Mouse (Mus musculus): ENCODE results near the gene Slamf8. TPM values are rescaled to one million over a fixed set of nuclear protein-coding genes. Genes with fewer than 3 reads are reported as not detected.
A peak's percentile ranks its signal among the peaks of the same experiment; 100 is the strongest.

The Slamf8 gene
- polyA plus RNA-seq, 1 experiment from 2014 or later = not detected

- Histone ChIP-seq H3K4me1 (ENCODE audit: insufficient read depth) (peaks cover 7% of the 10 kb centered on the region; the same call in 1 of the 2 replicates), H3K9ac (no peak overlapping the region; the same call in 1 of the 2 replicates), H3K36me3 (ENCODE audit: insufficient read depth) (no peaks in the 10 kb centered on the region), H3K27ac (ENCODE audit: low read depth) (no peak overlapping the region), H3K9me3 (ENCODE audit: low read depth, low read length) (no peaks in the 10 kb centered on the region), H3K4me3 (ENCODE audit: low read depth, low read length) (peak overlapping the region; percentile 34; the same call in 1 of the 2 replicates), H3K27me3 (ENCODE audit: insufficient read depth, low read length) (0 out of 2 replicates have a peak, but pooled peaks cover 3% of the 10 kb centered on the region), H3K4me2 (peak overlapping the region; percentile 65)
- no peak for TF ChIP-seq CTCF (IDR thresholded peaks at IDR 0.05; ENCODE audit: low read depth)
- WGBS = 25% methylated on average over 7 of the region's 7 CpGs
- DNase-seq (peak; percentile 25), ATAC-seq (ENCODE audit: insufficient read depth) (no peak)
These were observed 39.4 kb downstream of the Slamf8 start for GRCm38 (mm10) chr1:172551009-172551408.

- DNase-seq = peak; percentile 73
- H3K27ac ChIP-seq (ENCODE audit: low read depth) = no peak overlapping the region; the same call in 1 of the 2 replicates
- H3K9me3 ChIP-seq (ENCODE audit: low read depth, low read length) = no peaks in the 10 kb centered on the region
- 0 out of 2 replicates have a peak, but pooled peaks cover 3% of the 10 kb centered on the region for H3K27me3 ChIP-seq (ENCODE audit: insufficient read depth, low read length)
- 2% methylated on average over 8 of the region's 8 CpGs for WGBS
- H3K4me2 ChIP-seq = peak overlapping the region; percentile 65
- peak; percentile 87 for ATAC-seq (ENCODE audit: insufficient read depth)
- no peak for TF ChIP-seq CTCF (IDR thresholded peaks at IDR 0.05; ENCODE audit: low read depth)
- H3K4me3 ChIP-seq (ENCODE audit: low read depth, low read length) = peak overlapping the region; percentile 34
- peak overlapping the region; percentile 38 for H3K9ac ChIP-seq
- peaks cover 7% of the 10 kb centered on the region; the same call in 1 of the 2 replicates for H3K4me1 ChIP-seq (ENCODE audit: insufficient read depth)
- no peaks in the 10 kb centered on the region for H3K36me3 ChIP-seq (ENCODE audit: insufficient read depth)
These were observed 39.8 kb downstream of the Slamf8 start for GRCm38 (mm10) chr1:172550551-172550951.

- peak overlapping the region; percentile 65 for H3K4me2 ChIP-seq
- H3K4me1 ChIP-seq (ENCODE audit: insufficient read depth) = peaks cover 7% of the 10 kb centered on the region; the same call in 1 of the 2 replicates
- DNase-seq (no peak), ATAC-seq (ENCODE audit: insufficient read depth) (no peak)
- H3K36me3 ChIP-seq (ENCODE audit: insufficient read depth) = no peaks in the 10 kb centered on the region
- H3K9me3 ChIP-seq (ENCODE audit: low read depth, low read length) = no peaks in the 10 kb centered on the region
- WGBS = 6% methylated on average over 8 of the region's 8 CpGs
- H3K27me3 ChIP-seq (ENCODE audit: insufficient read depth, low read length) = 0 out of 2 replicates have a peak, but pooled peaks cover 3% of the 10 kb centered on the region
- peak overlapping the region; percentile 34 for H3K4me3 ChIP-seq (ENCODE audit: low read depth, low read length)
- TF ChIP-seq CTCF (IDR thresholded peaks at IDR 0.05; ENCODE audit: low read depth) = no peak
- H3K27ac ChIP-seq (ENCODE audit: low read depth) = no peak overlapping the region
- H3K9ac ChIP-seq = peak overlapping the region; percentile 38
These were observed 40.7 kb downstream of the Slamf8 start for GRCm38 (mm10) chr1:172549717-172550116.

GRCm38 (mm10) chr1:172549314-172549713 is 41.1 kb downstream of the Slamf8 start:
- Histone ChIP-seq H3K27ac (ENCODE audit: low read depth) (no peak overlapping the region), H3K27me3 (ENCODE audit: insufficient read depth, low read length) (0 out of 2 replicates have a peak, but pooled peaks cover 3% of the 10 kb centered on the region), H3K4me3 (ENCODE audit: low read depth, low read length) (0 out of 2 replicates have a peak overlapping the region, but pooled peaks have one; percentile 34), H3K9ac (no peak overlapping the region), H3K4me1 (ENCODE audit: insufficient read depth) (peaks cover 7% of the 10 kb centered on the region; the same call in 1 of the 2 replicates), H3K4me2 (peak overlapping the region; percentile 65), H3K36me3 (ENCODE audit: insufficient read depth) (no peaks in the 10 kb centered on the region), H3K9me3 (ENCODE audit: low read depth, low read length) (no peaks in the 10 kb centered on the region)
- no peak for TF ChIP-seq CTCF (IDR thresholded peaks at IDR 0.05; ENCODE audit: low read depth)
- WGBS = 15% methylated on average over 2 of the region's 2 CpGs
- no peak for ATAC-seq (ENCODE audit: insufficient read depth)
- no peak for DNase-seq

GRCm38 (mm10) chr1:172548501-172548900 is 41.9 kb downstream of the Slamf8 start:
- ATAC-seq (ENCODE audit: insufficient read depth) = no peak

GRCm38 (mm10) chr1:172546062-172546461 is 44.3 kb downstream of the Slamf8 start:
- DNase-seq = no peak
- Histone ChIP-seq H3K4me1 (ENCODE audit: insufficient read depth) (peaks cover 5% of the 10 kb centered on the region; the same call in 1 of the 2 replicates), H3K4me3 (ENCODE audit: low read depth, low read length) (no peak overlapping the region), H3K27ac (ENCODE audit: low read depth) (no peak overlapping the region), H3K9ac (no peak overlapping the region), H3K36me3 (ENCODE audit: insufficient read depth) (no peaks in the 10 kb centered on the region), H3K4me2 (no peak overlapping the region), H3K27me3 (ENCODE audit: insufficient read depth, low read length) (0 out of 2 replicates have a peak, but pooled peaks cover 3% of the 10 kb centered on the region), H3K9me3 (ENCODE audit: low read depth, low read length) (no peaks in the 10 kb centered on the region)
- ATAC-seq (ENCODE audit: insufficient read depth) = no peak
- TF ChIP-seq CTCF (IDR thresholded peaks at IDR 0.05; ENCODE audit: low read depth) = no peak
- WGBS = 73% methylated on average over 4 of the region's 4 CpGs

More at GRCm38 (mm10) chr1:172548501-172548900, 41.9 kb downstream of the Slamf8 start:
- H3K4me1 ChIP-seq (ENCODE audit: insufficient read depth) = peaks cover 7% of the 10 kb centered on the region; the same call in 1 of the 2 replicates
- H3K4me2 ChIP-seq = no peak overlapping the region
- H3K9me3 ChIP-seq (ENCODE audit: low read depth, low read length) = no peaks in the 10 kb centered on the region
- DNase-seq = no peak
- WGBS = 39% methylated on average over 7 of the region's 7 CpGs
- TF ChIP-seq CTCF (IDR thresholded peaks at IDR 0.05; ENCODE audit: low read depth) = no peak
- no peak overlapping the region for H3K4me3 ChIP-seq (ENCODE audit: low read depth, low read length)
- H3K27ac ChIP-seq (ENCODE audit: low read depth) = no peak overlapping the region
- no peaks in the 10 kb centered on the region for H3K36me3 ChIP-seq (ENCODE audit: insufficient read depth)
- H3K27me3 ChIP-seq (ENCODE audit: insufficient read depth, low read length) = 0 out of 2 replicates have a peak, but pooled peaks cover 3% of the 10 kb centered on the region
- H3K9ac ChIP-seq = no peak overlapping the region

GRCm38 (mm10) chr1:172540283-172540820 is 50.0 kb downstream of the Slamf8 start:
- Histone ChIP-seq H3K4me2 (no peak overlapping the region), H3K27me3 (ENCODE audit: insufficient read depth, low read length) (no peaks in the 10 kb centered on the region), H3K4me3 (ENCODE audit: low read depth, low read length) (no peak overlapping the region), H3K9me3 (ENCODE audit: low read depth, low read length) (no peaks in the 10 kb centered on the region), H3K9ac (no peak overlapping the region), H3K27ac (ENCODE audit: low read depth) (no peak overlapping the region), H3K36me3 (ENCODE audit: insufficient read depth) (no peaks in the 10 kb centered on the region), H3K4me1 (ENCODE audit: insufficient read depth) (no peaks in the 10 kb centered on the region)
- 54% methylated on average over 11 of the region's 11 CpGs for WGBS
- ATAC-seq (ENCODE audit: insufficient read depth) (no peak), DNase-seq (no peak)
- no peak for TF ChIP-seq CTCF (IDR thresholded peaks at IDR 0.05; ENCODE audit: low read depth)

All from lung, embryonic 14.5 days (tissue).